Comparison of ENCODE assay signal across 9 mouse cellular contexts in the genomic region with DNA sequence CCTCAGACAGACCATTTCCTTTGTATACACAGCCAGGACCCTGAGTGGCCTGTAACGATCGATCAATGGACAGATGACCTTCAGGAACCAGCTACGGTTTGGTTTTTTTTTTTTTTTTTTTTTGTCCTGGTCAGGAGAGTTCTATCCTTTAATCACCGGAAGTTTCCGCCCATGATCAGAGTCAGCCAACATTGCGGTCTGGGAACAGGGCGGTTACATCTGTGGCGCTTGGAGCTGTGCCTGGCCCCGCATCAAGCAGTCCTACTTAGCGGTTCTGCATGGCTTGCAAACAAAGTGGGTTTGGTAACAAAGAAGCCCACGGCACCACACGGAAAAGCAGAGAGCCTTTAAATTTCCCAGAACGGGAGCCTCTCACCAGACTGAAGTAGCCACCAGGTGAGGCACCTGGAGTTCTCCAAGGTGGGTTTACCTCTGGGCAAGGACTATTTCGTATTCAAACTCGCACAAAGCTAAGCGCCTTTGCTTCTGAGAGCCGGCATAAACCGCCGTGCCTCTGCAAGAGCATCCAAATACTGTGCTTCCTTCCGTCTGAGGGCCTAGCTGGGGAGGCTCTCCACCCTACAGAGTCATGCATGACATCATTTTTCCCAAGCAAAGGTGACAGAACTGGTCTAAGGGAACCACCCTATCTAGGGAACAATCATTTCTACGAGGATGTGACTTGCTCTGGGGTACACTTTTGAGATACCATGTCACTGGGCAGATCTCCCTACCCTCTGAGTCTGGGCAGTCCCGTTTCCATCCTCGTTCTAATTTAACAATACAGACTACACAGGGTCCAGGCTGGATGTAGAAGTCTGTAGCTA. TPM values are rescaled to one million over a fixed set of nuclear protein-coding genes. Genes with fewer than 3 reads are reported as not detected.
A peak's percentile ranks its signal among the peaks of the same experiment; 100 is the strongest.
DNase-seq lines count a peak whose midpoint lies in the region; ATAC-seq and TF ChIP-seq lines count a peak whose summit lies in the region.
"Had no signal": no experiment of that assay in that cellular context is flagged by ENCODE, and none has a peak within 500 bp of the region (broad histone marks: within the 10 kb centered on the region; RNA-seq: fewer than 3 reads in every experiment).

No protein-coding gene starts in this region.

- peaks cover 56% of the 10 kb centered on the region for H3K4me1 ChIP-seq in E14TG2a.4 (replicated peaks; ENCODE audit: low read depth, low read length)
- H3K4me1 ChIP-seq in forebrain, postnatal 0 days (ENCODE audit: insufficient read depth), result peaks cover 11% of the 10 kb centered on the region; the same call in 1 of the 2 replicates
- 0 out of 2 replicates have a peak, but pooled peaks cover 3% of the 10 kb centered on the region for H3K4me1 ChIP-seq in kidney, postnatal 0 days (replicated peaks; ENCODE audit: insufficient read depth, low read length)
- peaks cover 20% of the 10 kb centered on the region for H3K4me1 ChIP-seq in midbrain, embryonic 12.5 days

- peak overlapping the region; percentile 40 for H3K9ac ChIP-seq in forebrain, postnatal 0 days
- H3K9ac ChIP-seq in kidney, postnatal 0 days (ENCODE audit: low read depth, low read length), result no peak overlapping the region
- peak overlapping the region; percentile 46 for H3K9ac ChIP-seq in midbrain, embryonic 12.5 days (replicated peaks)

- peak overlapping the region; percentile 69 for H3K4me3 ChIP-seq in E14TG2a.4 (replicated peaks; ENCODE audit: low read length)
- H3K4me3 ChIP-seq in forebrain, postnatal 0 days (ENCODE audit: low read depth, low read length), result peak overlapping the region; percentile 19
- peak overlapping the region; percentile 31 for H3K4me3 ChIP-seq in kidney, postnatal 0 days (replicated peaks; ENCODE audit: low read depth, low read length)
- H3K4me3 ChIP-seq in midbrain, embryonic 12.5 days, result peak overlapping the region; percentile 23
- H3K4me3 ChIP-seq: erythroblast, embryonic 14.5 days had no signal

- H3K9me3 ChIP-seq in E14TG2a.4 (ENCODE audit: low read length), result no peaks in the 10 kb centered on the region
- H3K9me3 ChIP-seq in forebrain, postnatal 0 days (ENCODE audit: low read length), result no peaks in the 10 kb centered on the region
- H3K9me3 ChIP-seq in kidney, postnatal 0 days (replicated peaks; ENCODE audit: low read length), result no peaks in the 10 kb centered on the region
- no peaks in the 10 kb centered on the region for H3K9me3 ChIP-seq in midbrain, embryonic 12.5 days

- peak; percentile 72 for ATAC-seq in forebrain, postnatal 0 days
- ATAC-seq in kidney, postnatal 0 days (replicated peaks; ENCODE audit: low FRiP score, low read depth), result peak; percentile 40; the same call in 1 of the 2 replicates
- peak; percentile 78 for ATAC-seq in midbrain, embryonic 12.5 days (ENCODE audit: low FRiP score, low read depth)

- peak; percentile 87 for DNase-seq in R1 (ENCODE audit: low read depth, low spot score)
- DNase-seq in forebrain, postnatal 0 days, result peak; percentile 75
- DNase-seq in kidney, postnatal 0 days (ENCODE audit: low spot score), result peak; percentile 55
- DNase-seq in spleen, adult 18-20 months, result no peak
- DNase-seq in frontal cortex, postnatal 14 days (ENCODE audit: low spot score in 2 of 2), result no peak
- no peak for DNase-seq in c-Kit-positive CD71-positive TER-119-positive erythroid progenitor cells, embryonic 14.5 days (ENCODE audit: low spot score)

- peaks cover 22% of the 10 kb centered on the region for H3K27me3 ChIP-seq in E14TG2a.4 (ENCODE audit: insufficient read depth, low read length)
- H3K27me3 ChIP-seq in forebrain, postnatal 0 days (ENCODE audit: insufficient read depth, low read length), result no peaks in the 10 kb centered on the region
- H3K27me3 ChIP-seq in kidney, postnatal 0 days (ENCODE audit: insufficient read depth, low read length), result no peaks in the 10 kb centered on the region; the same call in 1 of the 2 replicates
- H3K27me3 ChIP-seq in midbrain, embryonic 12.5 days, result peaks cover 31% of the 10 kb centered on the region

- H3K36me3 ChIP-seq in E14TG2a.4 (ENCODE audit: insufficient read depth, low read length), result no peaks in the 10 kb centered on the region
- H3K36me3 ChIP-seq in forebrain, postnatal 0 days (ENCODE audit: insufficient read depth), result no peaks in the 10 kb centered on the region
- no peaks in the 10 kb centered on the region for H3K36me3 ChIP-seq in kidney, postnatal 0 days (ENCODE audit: insufficient read depth, low read length)
- H3K36me3 ChIP-seq in midbrain, embryonic 12.5 days, result no peaks in the 10 kb centered on the region

- H3K4me2 ChIP-seq in forebrain, postnatal 0 days (ENCODE audit: low read depth), result peak overlapping the region; percentile 50
- H3K4me2 ChIP-seq in kidney, postnatal 0 days (ENCODE audit: low read length), result peak overlapping the region; percentile 64
- peak overlapping the region; percentile 51 for H3K4me2 ChIP-seq in midbrain, embryonic 12.5 days (replicated peaks)

- WGBS in forebrain, postnatal 0 days, result 14% methylated on average over 23 of the region's 23 CpGs
- 12% methylated on average over 23 of the region's 23 CpGs for WGBS in kidney, postnatal 0 days
- WGBS in midbrain, embryonic 12.5 days, result 10% methylated on average over 23 of the region's 23 CpGs

- TF ChIP-seq CTCF in E14TG2a.4 (conservative IDR thresholded peaks at IDR 0.05; ENCODE audit: low read length), result no peak
- no peak for TF ChIP-seq CTCF in forebrain, postnatal 0 days (IDR thresholded peaks at IDR 0.05; ENCODE audit: low read depth)
- no peak for TF ChIP-seq CTCF in kidney, postnatal 0 days (IDR thresholded peaks at IDR 0.05; ENCODE audit: low read depth)

- H3K27ac ChIP-seq in forebrain, postnatal 0 days (ENCODE audit: low read depth, low read length), result peak overlapping the region; percentile 74
- no peak overlapping the region for H3K27ac ChIP-seq in kidney, postnatal 0 days
- H3K27ac ChIP-seq in midbrain, embryonic 12.5 days (replicated peaks), result peak overlapping the region; percentile 63

RNA-seq across cellular contexts. Expression of a gene that starts 9.8 kb away (rescaled TPM):
- 28.1 and 31.5 TPM in 2 replicates for total RNA-seq in forebrain, postnatal 0 days (2014; rRNA removed)
- polyA plus RNA-seq in forebrain, postnatal 0 days (2015; fragmentation: Nextera tagmentation; extraction: Ambion mirVana), result 12.6 and 19.4 TPM in 2 replicates
- 0.87 and 1.2 TPM in 2 replicates for polyA plus RNA-seq in kidney, postnatal 0 days (2015; fragmentation: Nextera tagmentation; extraction: Ambion mirVana)
- 2.3 and 3.6 TPM in 2 replicates for polyA plus RNA-seq in midbrain, embryonic 12.5 days (2016; fragmentation: Nextera tagmentation; extraction: Ambion mirVana)
- polyA plus RNA-seq: erythroblast, embryonic 14.5 days had no signal

RNA-seq across cellular contexts. Expression of a gene that starts 31.7 kb away (rescaled TPM):
- total RNA-seq in forebrain, postnatal 0 days (2014; rRNA removed), result 32.8 and 40.8 TPM in 2 replicates
- polyA plus RNA-seq in forebrain, postnatal 0 days (2015; fragmentation: Nextera tagmentation; extraction: Ambion mirVana), result 85.9 and 96.6 TPM in 2 replicates
- 160 and 161 TPM in 2 replicates for polyA plus RNA-seq in kidney, postnatal 0 days (2015; fragmentation: Nextera tagmentation; extraction: Ambion mirVana)
- 76.7 and 79.0 TPM in 2 replicates for polyA plus RNA-seq in midbrain, embryonic 12.5 days (2016; fragmentation: Nextera tagmentation; extraction: Ambion mirVana)

RNA-seq across cellular contexts. Expression of a gene that starts 46.0 kb away (rescaled TPM):
- 49.9 and 58.6 TPM in 2 replicates for total RNA-seq in forebrain, postnatal 0 days (2014; rRNA removed)
- polyA plus RNA-seq in forebrain, postnatal 0 days (2015; fragmentation: Nextera tagmentation; extraction: Ambion mirVana), result 8.4 and 15.7 TPM in 2 replicates
- 43.6 and 44.4 TPM in 2 replicates for polyA plus RNA-seq in kidney, postnatal 0 days (2015; fragmentation: Nextera tagmentation; extraction: Ambion mirVana)
- 50.0 and 57.1 TPM in 2 replicates for polyA plus RNA-seq in midbrain, embryonic 12.5 days (2016; fragmentation: Nextera tagmentation; extraction: Ambion mirVana)

Comparison
In these comparisons a context has a peak if more than half of its experiments do, and no peak if none do; other contexts are left out.
1. H3K4me3 ChIP-seq: peak in every context shown above with its lines; median percentile 69 in E14TG2a.4; 31 in kidney, postnatal 0 days; 23 in midbrain, embryonic 12.5 days; 19 in forebrain, postnatal 0 days.
2. DNase-seq: peak in R1 (single experiment), forebrain, postnatal 0 days (single experiment) and kidney, postnatal 0 days (single experiment); none in spleen, adult 18-20 months (0 of 2), frontal cortex, postnatal 14 days (0 of 2) and c-Kit-positive CD71-positive TER-119-positive erythroid progenitor cells, embryonic 14.5 days (single experiment).
3. Peak in every context shown above with its lines, with median percentiles within 50 percentile points of each other: ATAC-seq and H3K4me2 ChIP-seq.